Mouse (Mus musculus) embryonic fibroblast, embryonic 13.5 days (primary cell): ENCODE data around the gene Synj2.

Experiments
- CTCF ChIP-seq: IDR thresholded peaks from 2 replicates; pipeline ENCODE4 v1.5.1; 2011; ENCODE audit warnings: mild to moderate bottlenecking, control low read depth, low read length, moderate library complexity, borderline replicate concordance; ENCODE audit not compliant: insufficient read depth
- POLR2A ChIP-seq: IDR thresholded peaks from 2 replicates; pipeline ENCODE4 v1.6.1; 2011; ENCODE audit warnings: low read depth, mild to moderate bottlenecking, control low read depth, low read length, moderate library complexity

- TF ChIP-seq POLR2A (no peak), CTCF (no peak)
Measured at GRCm38 (mm10) chr17:5970298-5970821, 29.3 kb downstream of the Synj2 start.
